Mouse (Mus musculus) MEL-GATA-1-ER (cell line): ENCODE data around the gene Rpusd2.
A peak's percentile ranks its signal among the peaks of the same experiment; 100 is the strongest.
"Not testable (repeated sequence)": the region's sequence is repeated elsewhere in the genome, so short reads cannot be mapped to it uniquely, and the experiment has no call there.

Experiments used
- DNase-seq: peaks from one replicate; pipeline ENCODE4 v3.0.0-alpha.2; 2012; ENCODE audit warnings: low read depth; ENCODE audit errors: extremely low read depth

Gene Rpusd2

DNA sequence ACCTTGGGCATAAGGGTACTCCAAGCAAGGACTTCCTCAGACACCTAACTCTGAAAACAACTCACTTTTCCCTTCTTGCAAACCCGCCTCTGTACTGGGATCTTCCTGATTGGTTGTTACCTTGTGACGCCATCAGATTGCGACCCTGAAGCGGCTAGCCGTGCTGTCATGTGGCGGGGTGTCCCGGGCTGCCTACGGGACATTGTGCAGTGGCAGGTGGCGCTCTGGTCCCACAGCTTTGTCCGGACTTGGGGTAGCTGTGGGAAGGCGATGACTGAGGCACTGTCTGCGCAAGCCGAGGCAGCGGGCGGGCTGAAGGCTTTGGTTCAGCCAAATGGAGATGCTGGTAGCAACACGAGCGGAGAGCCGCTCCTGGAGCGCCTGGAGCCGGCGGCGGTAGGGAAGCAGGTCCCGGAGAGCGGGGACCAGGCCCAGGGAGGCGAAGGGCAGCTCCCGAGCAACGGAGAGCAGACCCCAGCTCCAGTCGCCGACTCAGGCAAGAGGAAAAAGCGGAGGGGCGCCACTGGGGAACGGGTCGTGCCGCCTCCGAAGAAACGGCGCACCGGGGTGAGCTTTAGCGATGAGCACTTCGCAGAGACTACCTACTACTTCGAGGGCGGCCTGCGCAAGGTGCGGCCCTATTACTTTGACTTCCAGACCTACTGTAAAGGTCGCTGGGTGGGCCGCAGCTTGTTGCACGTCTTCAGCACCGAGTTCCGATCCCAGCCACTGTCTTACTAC is at the start of gene Rpusd2:
Gene Rpusd2 (plus strand): TSS at position 135 of the 741 bp plus-strand sequence.
- DNase-seq = peak; percentile 96

DNA sequence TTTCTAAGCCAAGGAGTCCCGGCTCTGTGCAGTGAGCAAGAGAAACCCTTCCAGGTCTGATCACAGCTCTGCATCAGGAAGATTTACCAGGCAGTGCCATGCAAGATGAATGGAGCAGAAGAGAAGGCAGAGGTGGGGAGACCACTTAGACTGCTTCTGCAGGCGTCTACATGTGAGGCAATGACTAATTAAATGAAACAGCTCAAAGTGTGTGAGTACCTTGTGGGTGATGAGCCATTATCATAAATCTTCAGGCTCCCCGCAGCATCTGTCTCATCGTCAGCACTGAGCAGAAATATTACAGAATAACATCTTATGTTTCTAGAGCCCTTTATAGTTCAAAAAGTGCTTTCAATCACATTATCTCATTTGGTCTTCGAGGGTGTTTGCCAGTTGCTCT is 39.1 kb upstream of the Rpusd2 start:
- no peak for DNase-seq

DNA sequence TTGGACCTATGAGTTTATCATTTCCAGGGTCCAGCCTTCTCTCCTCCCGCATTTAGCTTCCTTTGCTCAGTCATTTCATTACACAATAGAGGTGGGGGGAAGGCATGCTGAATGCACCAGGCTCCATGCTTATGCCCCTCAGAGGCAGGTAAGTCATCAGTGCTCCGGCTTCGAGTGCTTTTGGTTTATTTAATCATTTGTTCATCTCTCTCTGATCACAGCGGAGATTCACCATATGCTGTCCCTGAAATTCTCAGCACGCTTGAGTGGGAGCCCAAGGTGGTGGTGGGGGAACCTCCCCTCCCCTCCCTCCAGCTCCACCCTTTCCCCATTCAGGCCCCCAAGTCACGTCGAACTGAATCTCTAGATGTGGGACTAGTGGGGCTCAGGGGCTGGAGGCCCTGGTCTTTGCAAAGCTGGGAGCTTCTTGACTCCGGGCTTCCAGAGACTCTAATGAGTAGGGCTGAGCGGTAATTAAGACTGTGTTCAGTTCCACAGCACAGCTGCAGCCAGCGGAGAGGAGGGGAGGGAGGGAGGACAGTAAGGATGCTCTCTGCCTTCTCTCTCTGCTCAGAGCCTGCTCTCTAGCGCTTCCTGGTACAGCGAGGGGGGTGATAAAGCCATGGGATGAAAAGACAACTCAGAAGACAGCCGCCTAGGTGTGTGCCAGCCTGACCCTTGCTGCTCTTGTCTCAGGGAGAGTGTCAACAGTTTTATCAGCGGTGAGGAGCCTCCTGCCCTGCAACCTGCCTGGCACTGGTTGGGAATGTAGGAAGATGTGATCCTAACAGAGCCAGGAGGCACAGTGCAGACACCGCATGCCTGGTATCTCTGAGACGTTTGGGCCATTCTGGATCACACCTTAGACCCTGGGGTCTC is 38.4 kb upstream of the Rpusd2 start:
- no peak for DNase-seq

DNA sequence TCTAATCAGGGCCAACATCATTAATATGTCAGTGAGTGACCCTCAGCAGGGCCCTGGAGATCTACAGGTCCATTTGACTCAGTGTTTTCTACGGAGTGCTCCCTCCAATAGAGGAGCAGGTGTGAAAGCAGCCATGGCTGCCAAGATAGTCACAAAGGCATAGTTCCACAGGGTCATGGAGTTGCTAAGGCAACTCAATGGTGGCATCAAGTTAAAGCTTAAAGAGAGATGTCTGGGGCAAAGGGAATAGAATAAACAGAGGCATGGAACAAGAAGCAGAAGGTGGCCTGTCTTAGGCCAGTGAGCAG is 37.8 kb upstream of the Rpusd2 start:
- DNase-seq = no peak

DNA sequence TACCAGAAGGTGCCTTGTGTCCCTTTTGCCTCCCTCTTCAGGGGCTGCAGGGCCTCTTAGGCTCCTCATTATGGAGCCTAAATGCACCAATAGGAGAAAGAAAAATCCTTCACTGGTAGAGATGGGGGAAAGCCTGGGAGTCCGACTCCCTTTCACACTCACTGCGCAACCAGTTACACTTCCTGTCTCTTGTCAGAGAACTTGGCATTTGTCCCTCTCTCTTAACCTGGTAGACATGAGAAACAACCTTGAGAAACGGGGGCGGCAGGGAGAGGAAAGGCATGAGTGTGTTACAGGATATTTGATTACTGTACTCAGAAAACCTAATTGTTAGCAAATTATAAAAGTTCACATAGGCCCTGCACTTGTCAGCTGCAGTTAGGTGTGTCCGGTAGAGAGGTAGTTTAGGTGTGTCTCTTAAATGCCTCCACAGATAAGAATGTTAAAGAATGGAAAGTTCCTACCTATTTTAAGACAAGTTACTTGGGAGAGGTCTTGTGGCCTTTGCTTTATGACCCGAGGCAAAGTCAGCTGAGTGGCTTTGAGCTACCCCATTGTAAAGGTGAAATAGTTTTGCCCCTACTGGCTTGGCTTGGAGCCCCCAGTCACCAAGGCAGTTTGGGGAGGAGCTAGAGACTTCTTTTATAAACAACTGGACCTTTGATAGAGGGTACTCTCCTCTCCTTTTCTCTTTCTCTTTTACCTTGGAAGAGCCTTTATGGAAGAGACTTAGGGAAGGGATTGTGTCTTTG is 36.3 kb upstream of the Rpusd2 start:
- DNase-seq = no peak

DNA sequence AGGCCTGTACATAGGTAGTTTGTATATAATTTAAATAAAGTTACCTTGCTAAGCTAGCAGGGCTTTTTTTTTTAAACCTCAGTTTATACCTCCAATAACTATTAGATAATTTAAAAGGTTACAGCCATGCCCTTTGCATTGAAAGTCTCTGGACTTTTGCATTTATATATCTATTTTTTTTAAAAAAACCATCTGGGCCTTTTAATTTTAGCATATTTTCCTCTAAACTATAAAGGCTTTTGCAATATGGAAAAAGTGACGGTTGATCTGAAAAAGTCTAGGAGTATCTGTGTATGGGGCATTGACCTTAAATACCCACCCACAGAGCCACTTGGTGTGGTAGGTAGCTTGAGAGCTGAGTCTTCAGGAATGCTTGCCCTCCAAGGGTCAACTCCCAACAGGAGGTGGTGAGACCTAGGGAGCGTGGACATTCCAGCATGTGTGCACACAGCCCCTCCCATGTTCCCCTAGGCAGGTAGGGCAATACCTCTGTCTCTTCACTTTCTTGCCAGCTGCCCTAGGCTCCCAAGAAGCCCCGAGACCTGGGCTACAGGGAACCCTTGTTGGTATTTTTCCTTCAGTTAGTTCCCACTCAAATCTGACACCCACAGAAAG is 35.5 kb upstream of the Rpusd2 start:
- no peak for DNase-seq

DNA sequence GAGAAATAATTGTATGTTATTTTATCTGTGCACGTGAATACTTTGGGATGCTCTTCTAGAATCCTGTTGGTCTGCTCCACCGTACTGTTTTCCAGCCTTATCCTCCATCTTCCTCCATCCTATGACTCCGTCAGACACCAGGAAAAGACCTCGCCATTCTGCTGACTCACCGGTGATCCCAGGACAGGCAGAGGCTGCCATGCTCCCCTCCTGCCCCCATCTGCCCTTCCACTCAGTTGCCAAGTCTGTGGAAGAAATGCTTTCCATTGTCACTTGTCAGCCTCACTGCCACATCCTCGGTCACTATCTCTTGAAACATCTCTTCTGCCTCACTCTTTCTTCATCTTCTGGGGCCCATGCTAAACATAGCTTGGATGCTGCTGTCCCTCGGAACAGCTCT is 27.7 kb upstream of the Rpusd2 start:
- no peak for DNase-seq

DNA sequence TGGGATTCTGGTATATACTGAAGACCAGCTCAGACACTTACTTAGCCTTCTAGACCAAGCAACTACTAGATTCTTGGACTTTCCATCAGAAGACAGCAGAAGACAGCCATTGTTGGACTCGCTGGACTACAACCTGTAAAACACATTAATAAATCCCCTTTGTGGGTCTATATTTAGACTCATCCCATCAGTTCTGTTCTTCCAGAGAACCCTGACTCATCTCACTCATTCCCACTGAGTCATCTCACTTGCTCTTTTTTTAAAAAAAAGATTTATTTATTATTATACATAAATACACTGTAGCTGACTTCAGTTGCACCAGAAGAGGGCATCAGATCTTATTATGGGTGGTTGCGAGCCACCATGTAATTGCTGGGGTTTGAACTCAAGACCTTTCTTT is 25.2 kb upstream of the Rpusd2 start:
- DNase-seq = no peak

DNA sequence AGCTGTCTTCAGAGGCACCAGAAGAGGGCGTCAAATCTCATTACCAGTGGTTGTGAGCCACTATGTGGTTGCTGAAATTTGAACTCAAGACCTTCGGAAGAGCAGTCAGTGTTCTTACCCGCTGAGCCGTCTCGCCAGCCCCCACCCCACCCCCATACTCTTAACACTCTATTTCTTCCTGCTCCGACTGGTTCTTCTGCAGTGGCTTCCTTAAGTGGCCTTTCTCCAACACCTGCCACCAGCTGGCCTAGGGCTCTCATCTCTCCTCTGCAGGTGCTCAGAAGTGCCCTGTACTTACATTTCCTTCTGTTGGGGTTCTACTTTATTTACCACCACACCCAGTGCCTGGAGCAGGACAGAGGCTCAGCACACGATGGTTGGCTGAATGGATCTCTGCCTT is 19.6 kb upstream of the Rpusd2 start:
- no peak for DNase-seq

DNA sequence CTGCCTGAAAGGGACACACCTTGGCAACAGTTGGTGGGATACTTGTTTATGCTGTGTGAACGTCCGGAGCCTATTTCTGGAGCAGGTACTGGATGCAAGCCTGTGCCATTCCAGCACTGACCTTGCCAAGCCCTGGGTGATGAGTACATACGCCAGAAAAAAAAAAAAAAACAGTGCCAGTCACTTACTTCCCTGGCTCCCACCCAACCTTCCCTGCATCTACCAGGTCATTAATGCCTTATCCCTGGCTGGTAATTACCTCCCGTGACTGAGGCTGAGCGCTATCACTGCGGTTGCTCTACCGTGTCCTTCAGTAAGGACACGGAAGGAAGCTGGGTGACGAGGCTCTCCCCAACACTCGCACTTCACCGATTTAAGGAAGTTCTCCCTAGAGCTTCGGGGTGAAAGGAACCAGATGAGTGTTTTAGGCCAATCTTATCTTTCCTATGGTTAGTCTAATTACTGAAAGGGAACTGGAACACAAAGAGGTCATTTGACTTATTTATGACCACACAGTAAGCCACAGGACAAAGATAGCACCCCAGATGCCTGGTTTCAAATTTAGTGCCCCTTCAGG is 18.9 kb upstream of the Rpusd2 start:
- DNase-seq = peak; percentile 88

DNA sequence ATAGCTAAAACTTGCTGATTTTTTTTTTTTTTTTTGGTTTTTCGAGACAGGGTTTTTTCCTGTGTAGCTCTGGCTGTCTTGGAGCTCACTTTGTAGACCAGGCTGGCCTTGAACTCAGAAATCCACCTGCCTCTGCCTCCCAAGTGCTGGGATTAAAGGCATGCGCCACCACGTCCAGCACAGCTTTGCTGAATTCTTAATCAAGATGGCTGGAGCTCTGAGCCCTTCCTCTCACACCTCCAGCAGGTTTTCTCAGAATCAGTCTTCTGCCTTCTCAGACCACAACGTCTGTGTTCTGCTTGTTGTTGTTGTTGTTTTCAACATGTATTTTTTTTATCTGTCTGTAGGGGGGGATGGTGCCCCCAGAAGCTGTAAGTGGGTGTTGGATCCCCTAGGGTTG is 18.3 kb upstream of the Rpusd2 start:
- DNase-seq = not testable (repeated sequence)

DNA sequence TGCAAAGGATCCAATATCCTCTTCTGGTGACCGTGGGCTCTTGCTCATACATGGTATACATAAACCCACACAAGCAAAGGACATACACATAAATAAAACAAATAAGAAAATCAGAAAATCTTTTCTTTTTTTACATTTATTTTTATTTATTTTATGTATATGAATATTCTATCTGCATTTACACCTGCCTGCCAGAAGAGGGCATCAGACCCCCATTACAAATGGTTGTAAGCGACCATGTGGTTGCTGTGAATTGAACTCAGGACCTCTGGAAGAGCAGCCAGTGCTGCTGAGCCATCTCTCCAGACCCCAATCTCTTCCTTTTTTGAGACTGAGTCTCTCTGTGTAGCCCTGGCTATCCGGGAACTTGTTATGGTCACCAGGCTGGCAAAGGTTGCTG is 16.9 kb upstream of the Rpusd2 start:
- no peak for DNase-seq

DNA sequence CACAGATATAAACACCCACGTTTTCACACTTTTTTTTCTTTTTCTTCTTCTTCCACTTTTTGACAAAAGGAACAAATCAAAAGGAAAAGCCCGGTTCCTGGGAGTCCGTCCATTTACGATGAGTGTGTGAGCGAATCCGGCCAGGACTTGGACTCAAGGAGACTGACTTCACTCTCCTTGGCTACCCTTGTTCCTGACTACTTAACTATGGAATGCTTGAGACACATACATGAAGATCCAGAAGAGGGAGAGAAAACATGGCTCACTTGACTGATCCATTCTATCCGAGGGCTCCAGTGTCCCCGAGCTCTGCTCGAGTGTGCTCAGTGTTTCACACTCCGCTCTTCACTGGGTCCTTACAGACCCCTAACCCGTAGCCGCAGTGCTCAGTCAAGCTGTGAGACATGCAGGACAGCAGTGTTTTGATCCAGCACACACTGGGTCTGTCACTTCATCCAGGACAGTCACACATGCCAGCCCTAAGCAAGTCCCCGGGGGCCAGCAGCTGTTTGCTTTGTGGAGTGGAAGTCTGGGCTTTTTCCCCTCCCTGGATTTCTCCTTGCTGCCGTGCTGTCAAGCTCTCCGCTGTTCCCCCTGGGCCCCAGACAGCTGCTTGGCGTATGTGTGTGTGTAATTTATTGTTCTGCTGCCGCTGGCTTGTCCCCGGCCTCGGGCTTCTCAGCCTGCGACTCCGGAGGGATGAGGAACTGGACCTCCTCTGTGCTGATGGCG is 16.0 kb upstream of the Rpusd2 start:
- no peak for DNase-seq

DNA sequence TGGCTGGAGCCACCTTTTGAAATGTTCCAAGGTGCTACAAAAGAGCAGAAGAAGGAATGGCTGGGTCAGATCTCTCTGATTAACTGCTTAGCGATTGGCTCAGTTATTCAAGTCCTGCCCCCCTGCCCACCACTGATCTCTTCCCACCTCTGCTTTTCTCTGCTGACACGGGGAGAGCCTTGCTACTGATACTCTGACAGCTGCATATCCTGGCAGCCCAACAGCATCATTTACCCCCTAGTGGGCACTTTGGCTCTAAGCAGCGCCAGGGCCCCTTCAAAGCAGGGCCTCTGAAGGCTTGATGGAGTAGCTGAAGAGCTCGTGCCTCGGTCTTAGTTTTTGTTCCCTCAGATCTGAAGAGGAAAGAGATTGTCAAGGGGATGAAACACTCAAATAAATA is 15.5 kb upstream of the Rpusd2 start:
- no peak for DNase-seq

DNA sequence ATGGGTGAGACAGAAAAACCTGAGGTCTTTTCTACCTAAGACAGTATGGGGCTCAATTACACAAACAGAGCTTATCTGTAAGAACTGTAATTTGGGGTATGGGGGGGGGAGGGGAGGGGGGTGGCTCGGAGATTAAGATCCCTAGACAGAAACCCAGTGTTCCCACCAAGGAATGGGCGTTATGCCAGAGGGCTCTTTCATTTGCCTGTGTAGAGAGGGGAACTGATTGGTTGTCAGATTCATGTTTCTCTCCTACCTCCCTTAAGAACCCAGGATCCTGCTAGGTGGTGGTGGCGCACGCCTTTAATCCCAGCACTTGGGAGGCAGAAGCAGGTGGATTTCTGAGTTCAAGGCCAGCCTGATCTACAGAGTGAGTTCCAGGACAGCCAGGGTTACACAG is 15.1 kb upstream of the Rpusd2 start:
- DNase-seq = no peak

DNA sequence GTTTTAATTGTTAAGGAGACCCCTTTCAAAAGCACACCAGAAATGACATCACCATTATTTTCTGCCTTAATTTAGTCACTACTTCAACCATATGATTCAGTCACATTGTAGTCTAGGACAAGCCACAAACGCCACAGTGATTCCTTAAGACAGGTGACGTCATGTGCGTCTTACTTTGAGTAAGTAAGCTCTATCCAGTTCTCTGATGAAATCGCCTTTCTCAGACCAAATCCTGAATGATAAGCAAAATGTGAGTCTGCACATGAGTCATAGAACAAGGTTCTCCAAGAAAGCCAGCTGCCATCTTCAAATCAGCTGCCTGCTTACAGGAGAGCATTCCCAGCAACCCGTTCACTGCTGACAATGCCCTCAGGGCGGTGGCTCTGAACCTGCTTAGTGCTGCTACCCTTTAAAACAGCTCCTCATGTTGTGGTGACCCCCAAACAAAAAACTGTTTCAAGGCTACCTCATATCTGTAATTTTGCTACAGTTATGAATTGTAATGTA is 11.4 kb upstream of the Rpusd2 start:
- DNase-seq = no peak

DNA sequence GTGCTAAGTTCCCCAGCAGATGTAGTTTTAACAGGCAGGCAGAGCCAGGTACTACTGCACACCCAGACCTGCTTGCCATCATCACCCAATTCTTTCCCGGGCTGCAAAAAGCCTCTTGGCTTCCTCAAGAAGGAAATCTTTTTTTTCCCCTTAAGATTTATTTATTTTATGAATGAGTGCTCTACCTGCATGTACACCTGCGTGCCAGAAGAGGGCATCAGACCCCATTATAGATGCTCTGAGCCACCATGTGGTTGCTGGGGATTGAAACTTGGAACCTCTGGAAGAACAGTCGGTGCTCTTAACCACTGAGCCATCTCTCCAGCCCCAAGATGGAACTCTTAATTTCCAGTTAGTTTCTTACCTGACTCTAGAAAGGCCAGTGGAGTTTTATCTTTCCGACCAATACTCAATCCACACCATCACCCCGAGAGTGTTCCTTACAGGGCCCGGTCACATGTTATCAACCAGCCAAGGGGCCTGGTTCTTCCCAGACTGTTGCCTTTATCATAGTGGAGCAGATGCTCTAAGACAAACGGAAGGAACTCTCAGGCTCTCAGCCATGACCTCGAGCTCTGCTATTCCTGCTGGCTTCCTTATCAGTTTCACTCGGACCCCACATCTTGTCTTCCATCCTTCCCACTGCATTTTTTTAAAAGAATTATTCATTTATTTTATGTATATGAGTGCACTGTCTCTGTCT is 9.9 kb upstream of the Rpusd2 start:
- peak; percentile 96 for DNase-seq

DNA sequence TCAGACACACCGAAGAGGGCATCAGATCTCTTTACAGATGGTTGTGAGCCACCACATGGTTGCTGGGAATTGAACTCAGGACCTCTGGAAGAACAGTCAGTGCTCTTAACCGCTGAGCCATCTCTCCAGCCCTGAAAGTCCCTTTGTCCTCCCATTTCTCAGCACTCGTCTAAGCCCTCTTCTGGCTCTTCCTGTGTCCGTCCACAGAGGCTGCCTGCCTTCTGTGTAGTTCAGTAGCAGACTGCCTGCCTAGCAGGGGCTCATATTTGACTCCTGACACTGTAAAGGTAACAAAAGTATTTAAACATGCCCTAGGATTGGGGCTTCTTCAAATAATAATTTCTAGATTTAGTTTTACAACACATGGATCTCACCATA is 9.4 kb upstream of the Rpusd2 start:
- DNase-seq = no peak

DNA sequence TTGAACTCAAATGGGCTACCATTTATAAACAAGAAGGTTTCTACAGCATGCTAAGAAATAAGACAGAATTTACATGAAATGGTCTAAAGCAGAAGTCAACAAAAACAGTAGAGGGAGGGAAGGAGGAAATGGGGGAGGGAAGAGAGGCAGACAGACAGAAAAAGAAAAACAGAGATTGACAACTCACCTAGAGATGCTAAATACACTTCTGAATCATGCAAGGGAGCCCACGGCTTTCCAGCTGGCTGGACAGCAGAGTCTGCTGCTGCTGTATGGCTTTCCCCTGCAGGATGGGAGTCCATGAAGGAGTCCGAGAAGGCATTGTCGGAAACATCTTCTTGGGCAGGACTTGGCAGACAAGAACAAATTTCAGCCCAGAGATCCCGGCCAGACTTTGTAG is 7.6 kb upstream of the Rpusd2 start:
- no peak for DNase-seq

DNA sequence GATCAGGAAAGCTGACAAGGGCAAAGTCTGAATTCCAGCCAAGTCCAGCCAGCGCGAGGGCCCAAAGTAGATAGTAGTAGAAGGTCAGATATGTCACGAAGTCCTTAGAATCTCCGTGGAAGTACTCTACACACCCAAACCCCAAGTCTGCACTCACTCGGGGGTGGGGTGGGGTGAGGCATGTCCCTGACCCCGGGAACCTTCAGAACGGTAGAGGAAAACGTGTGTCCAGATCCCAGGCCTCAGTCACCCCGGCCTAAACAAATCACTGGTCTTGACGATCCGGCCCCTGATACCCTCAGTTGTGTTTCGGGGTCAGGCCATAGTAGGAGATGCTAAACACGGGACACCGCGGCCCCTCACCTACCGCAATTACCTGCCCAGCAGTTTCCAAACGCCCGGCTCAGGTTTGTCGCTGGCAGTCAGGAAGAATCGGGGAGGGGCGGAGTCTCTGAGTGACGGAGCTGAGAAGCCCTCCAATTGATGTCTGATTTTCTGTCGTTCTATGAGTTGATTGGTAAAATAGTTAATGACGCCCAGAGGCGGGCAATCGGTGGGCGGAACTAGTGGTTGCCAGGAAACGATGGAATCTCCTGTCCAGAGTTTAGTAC is 5.5 kb upstream of the Rpusd2 start, which contains the start of gene Ccdc32:
Gene Ccdc32 (minus strand): TSS at position 453 of the 611 bp plus-strand sequence.
- peak; percentile 86 for DNase-seq
